Comparison of ENCODE assay signal across 8 mouse cellular contexts in genomic region chr7:91262998-91263397, GRCm38 (mm10).
DNase-seq lines count a peak whose midpoint lies in the region; ATAC-seq and TF ChIP-seq lines count a peak whose summit lies in the region.

No protein-coding gene starts in this region.

- 8% methylated on average over 9 of the region's 9 CpGs for WGBS in kidney, embryonic 14.5 days
- 9% methylated on average over 9 of the region's 9 CpGs for WGBS in kidney, adult 2 months
- WGBS in hindbrain, embryonic 12.5 days, result 4% methylated on average over 9 of the region's 9 CpGs
- WGBS in midbrain, embryonic 16.5 days, result 5% methylated on average over 9 of the region's 9 CpGs

- peak overlapping the region; percentile 41 for H3K4me3 ChIP-seq in kidney, embryonic 14.5 days (ENCODE audit: low read length)
- no peak overlapping the region for H3K4me3 ChIP-seq in kidney, adult 2 months (ENCODE audit: insufficient read depth, low read depth, low read length)
- H3K4me3 ChIP-seq in hindbrain, embryonic 12.5 days, result peak overlapping the region; percentile 42
- H3K4me3 ChIP-seq in midbrain, embryonic 16.5 days (ENCODE audit: low read depth, low read length), result peak overlapping the region; percentile 68

- no peak overlapping the region for H3K9ac ChIP-seq in kidney, embryonic 14.5 days (ENCODE audit: low read depth, low read length)
- peak overlapping the region; percentile 60 for H3K9ac ChIP-seq in hindbrain, embryonic 12.5 days
- H3K9ac ChIP-seq in midbrain, embryonic 16.5 days (ENCODE audit: low read depth, low read length), result peak overlapping the region; percentile 78

- TF ChIP-seq POLR2A in kidney, adult 2 months (IDR thresholded peaks at IDR 0.05; ENCODE audit: low read depth, low read length), result no peak

- DNase-seq in kidney, adult 2 months, result no peak
- DNase-seq in cerebellum, adult 9-10 months, result peak; percentile 31
- no peak for DNase-seq in spleen, postnatal 36 days (ENCODE audit: low spot score in 2 of 2)
- no peak for DNase-seq in lung, postnatal 14 days

- no peak for ATAC-seq in kidney, embryonic 14.5 days (ENCODE audit: low FRiP score, low TSS enrichment)
- ATAC-seq in hindbrain, embryonic 12.5 days (ENCODE audit: low FRiP score), result peak; percentile 11
- peak; percentile 31 for ATAC-seq in midbrain, embryonic 16.5 days
- no peak for ATAC-seq in erythroid progenitor cell, adult 5-6 weeks (replicated peaks; ENCODE audit: low FRiP score, poor library complexity, severe bottlenecking)

- H3K4me1 ChIP-seq in kidney, embryonic 14.5 days (ENCODE audit: control insufficient read depth, insufficient read depth, low read length), result 0 out of 2 replicates have a peak, but pooled peaks cover 4% of the 10 kb centered on the region
- H3K4me1 ChIP-seq in kidney, adult 2 months (ENCODE audit: control insufficient read depth, insufficient read depth, low read length), result no peaks in the 10 kb centered on the region
- peaks cover 10% of the 10 kb centered on the region for H3K4me1 ChIP-seq in hindbrain, embryonic 12.5 days
- H3K4me1 ChIP-seq in midbrain, embryonic 16.5 days (ENCODE audit: control insufficient read depth, insufficient read depth, low read length), result peaks cover 6% of the 10 kb centered on the region

- peak overlapping the region; percentile 79 for H3K4me2 ChIP-seq in kidney, embryonic 14.5 days (replicated peaks; ENCODE audit: low read depth, low read length)
- H3K4me2 ChIP-seq in hindbrain, embryonic 12.5 days (replicated peaks), result peak overlapping the region; percentile 80
- H3K4me2 ChIP-seq in midbrain, embryonic 16.5 days (ENCODE audit: low read length), result peak overlapping the region; percentile 80

- no peak overlapping the region for H3K27ac ChIP-seq in kidney, embryonic 14.5 days (ENCODE audit: low read depth, low read length)
- no peak overlapping the region for H3K27ac ChIP-seq in kidney, adult 2 months (ENCODE audit: insufficient read depth, low read depth, low read length)
- no peak overlapping the region for H3K27ac ChIP-seq in hindbrain, embryonic 12.5 days
- H3K27ac ChIP-seq in midbrain, embryonic 16.5 days (ENCODE audit: low read length), result peak overlapping the region; percentile 77

- H3K36me3 ChIP-seq in kidney, embryonic 14.5 days (ENCODE audit: control insufficient read depth, insufficient read depth, low read length), result no peaks in the 10 kb centered on the region
- H3K36me3 ChIP-seq in kidney, adult 2 months (ENCODE audit: control insufficient read depth, insufficient read depth, low read length), result no peaks in the 10 kb centered on the region
- no peaks in the 10 kb centered on the region for H3K36me3 ChIP-seq in hindbrain, embryonic 12.5 days
- no peaks in the 10 kb centered on the region for H3K36me3 ChIP-seq in midbrain, embryonic 16.5 days (ENCODE audit: control insufficient read depth, insufficient read depth, low read length)

- no peak for TF ChIP-seq CTCF in kidney, adult 2 months (conservative IDR thresholded peaks at IDR 0.05; ENCODE audit: insufficient read depth, insufficient read length, low read depth, low read length)

- H3K9me3 ChIP-seq in kidney, embryonic 14.5 days (ENCODE audit: control insufficient read depth, low read length), result no peaks in the 10 kb centered on the region
- H3K9me3 ChIP-seq in hindbrain, embryonic 12.5 days (replicated peaks), result no peaks in the 10 kb centered on the region
- no peaks in the 10 kb centered on the region for H3K9me3 ChIP-seq in midbrain, embryonic 16.5 days (replicated peaks; ENCODE audit: control insufficient read depth, low read length, poor library complexity, severe bottlenecking)

- no peaks in the 10 kb centered on the region for H3K27me3 ChIP-seq in kidney, embryonic 14.5 days (ENCODE audit: control insufficient read depth, insufficient read depth, low read length)
- H3K27me3 ChIP-seq in kidney, adult 2 months (replicated peaks; ENCODE audit: control insufficient read depth, insufficient read depth, low read length), result no peaks in the 10 kb centered on the region
- no peaks in the 10 kb centered on the region for H3K27me3 ChIP-seq in hindbrain, embryonic 12.5 days
- no peaks in the 10 kb centered on the region for H3K27me3 ChIP-seq in midbrain, embryonic 16.5 days (ENCODE audit: control insufficient read depth, insufficient read depth, low read depth, low read length)

Comparison
In these comparisons a context has a peak if more than half of its experiments do, and no peak if none do; other contexts are left out.
1. ATAC-seq: peak in hindbrain, embryonic 12.5 days (single experiment) and midbrain, embryonic 16.5 days (single experiment); none in kidney, embryonic 14.5 days (single experiment) and erythroid progenitor cell, adult 5-6 weeks (single experiment).
2. Peak in every context shown above with its lines, with median percentiles within 50 percentile points of each other: H3K4me2 ChIP-seq.